Mouse (Mus musculus) olfactory bulb, adult 2 months (tissue): ENCODE data around the gene Pde2a.

Source experiments
- CTCF ChIP-seq: fragments of 200-500 bp; IDR thresholded peaks from 2 replicates; pipeline ENCODE4 v1.5.1; 2012; ENCODE audit warnings: low read depth, mild to moderate bottlenecking, low read length, moderate library complexity; ENCODE audit not compliant: insufficient read depth
- POLR2A ChIP-seq: fragments of 200-500 bp; IDR thresholded peaks from 2 replicates; pipeline ENCODE4 v1.6.1; 2012; ENCODE audit warnings: mild to moderate bottlenecking, low read depth, low read length, moderate library complexity; ENCODE audit not compliant: insufficient read depth

DNA sequence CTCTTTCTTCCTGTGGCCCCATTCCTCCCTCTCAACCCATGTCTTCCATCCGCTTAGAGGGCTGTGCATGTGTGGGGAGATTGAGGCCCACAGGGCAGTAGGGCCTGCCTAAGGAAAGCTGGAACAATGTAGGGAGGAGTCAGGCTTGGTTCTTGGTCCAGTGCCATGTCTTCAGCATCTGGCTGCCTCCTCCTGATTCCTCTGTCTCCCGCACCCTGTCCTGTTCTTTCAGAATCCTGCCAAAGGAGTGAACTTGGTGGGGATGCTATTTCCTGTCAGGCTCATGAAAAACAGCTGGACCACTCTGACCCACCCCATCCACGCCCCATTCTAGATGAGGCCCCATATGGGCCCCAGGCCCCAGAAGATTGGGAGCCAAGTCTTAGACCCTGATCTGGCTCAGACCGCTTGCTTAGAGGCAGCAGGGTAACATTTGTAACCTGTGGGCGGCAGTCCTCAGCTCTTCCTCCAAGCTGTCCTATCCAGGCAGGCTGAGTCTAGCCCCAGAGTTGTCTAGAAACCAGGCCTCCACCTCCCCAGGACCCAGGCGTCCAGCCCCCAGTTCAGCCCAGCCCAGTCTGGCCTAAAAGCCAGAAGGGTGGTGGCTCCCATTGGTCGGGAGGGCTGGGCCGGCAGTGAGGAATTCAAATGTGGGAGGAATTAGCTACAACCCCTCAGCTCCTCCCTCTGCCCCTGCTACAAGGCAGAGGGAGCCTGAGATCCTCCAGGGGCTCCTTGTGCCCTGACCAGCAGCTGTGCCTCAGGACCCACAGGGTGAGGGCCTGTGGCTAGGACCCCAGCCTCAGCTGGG, 27.6 kb upstream of the Pde2a start:
- TF ChIP-seq POLR2A (no peak), CTCF (no peak)
